Mouse (Mus musculus) liver, embryonic 18 days (tissue): ENCODE measurements around the gene Hecw2. TPM values are rescaled to one million over a fixed set of nuclear protein-coding genes. Genes with fewer than 3 reads are reported as not detected.

Experiments used
- polyA plus RNA-seq: library from polyadenylated mRNA; depleted of rRNA; stranded (reverse); fragments of >200 nt; gene quantifications from 2 replicates; pipeline ENCODE4 v1.2.3, GENCODE M21; 2012; rRNA removed

The Hecw2 gene
- polyA plus RNA-seq: 0.42 and 0.56 TPM in 2 replicates

DNA sequence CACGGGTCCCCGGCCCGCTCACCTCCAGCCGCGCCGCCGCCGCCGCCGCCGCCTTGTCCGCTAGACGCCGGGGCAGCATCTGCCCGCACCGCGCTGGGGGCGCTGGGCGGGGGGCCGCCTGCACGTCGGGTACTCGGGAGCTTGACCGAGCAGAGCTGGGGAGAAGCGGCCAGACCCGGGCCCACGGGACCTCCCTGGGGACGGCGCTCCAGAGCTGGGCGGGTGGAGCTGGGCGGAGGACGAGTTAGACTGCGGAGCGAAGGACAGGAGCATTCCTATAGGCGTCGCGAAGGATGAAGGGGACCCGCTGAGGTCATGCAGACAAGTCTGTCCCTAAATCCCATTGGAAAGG, at the start of gene Hecw2:
Gene Hecw2, minus strand, starts transcription at position 215 of the 352 bp plus-strand sequence.

DNA sequence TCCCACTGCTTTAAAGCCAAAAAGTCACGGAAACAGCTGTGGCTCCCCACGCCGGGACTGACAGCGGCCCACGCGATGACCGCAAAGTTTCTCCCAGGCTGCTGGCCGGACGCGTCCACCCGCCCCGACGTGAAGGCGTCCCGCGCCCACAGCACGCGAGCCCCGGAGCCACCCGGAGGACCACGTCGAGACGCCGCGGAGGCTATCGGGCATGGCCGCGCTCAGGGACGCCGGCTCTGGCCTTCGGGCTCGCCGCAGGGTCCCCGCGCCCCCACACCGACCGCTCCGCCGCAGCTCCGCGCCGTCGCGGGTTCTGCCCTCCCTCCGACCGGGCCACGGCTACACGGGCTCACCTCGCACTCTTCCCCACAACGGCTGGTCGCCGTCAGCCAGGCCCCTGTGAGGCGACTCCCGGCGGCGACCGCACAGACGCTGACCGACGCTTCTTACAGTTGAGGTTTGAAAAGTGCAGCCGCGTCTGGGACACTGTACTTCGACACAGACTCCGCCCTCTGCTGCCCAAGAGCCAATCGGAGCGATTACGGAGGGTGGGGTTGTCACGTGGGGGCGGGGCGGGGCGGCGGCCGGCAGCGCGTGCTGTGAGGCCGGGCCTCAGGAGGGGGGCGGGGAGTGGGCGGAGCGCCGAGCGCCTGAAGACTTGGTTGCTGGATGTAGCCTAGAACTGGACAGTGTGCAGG, 410.1 kb downstream of the Hecw2 start, which contains the start of gene Stk17b:
Gene Stk17b, minus strand, starts transcription at position 504 of the 698 bp plus-strand sequence.

Other genes with a start within 250 kb of the Hecw2 start
- gene Ccdc150, start 55.5 kb upstream of the Hecw2 start, polyA plus RNA-seq: 0.20 and 0.24 TPM in 2 replicates
- 4.1 and 4.3 TPM in 2 replicates for gene Gtf3c3, start 243.8 kb upstream of the Hecw2 start, polyA plus RNA-seq